Mouse (Mus musculus) MEL (cell line): Measurements from ENCODE around the gene Dag1. TPM values are rescaled to one million over a fixed set of nuclear protein-coding genes. Genes with fewer than 3 reads are reported as not detected.

ENCODE experiments used
- DNase-seq: peaks from one replicate; pipeline ENCODE4 v3.0.0; 2011; ENCODE audit warnings: low read depth, low spot score
- H3K27ac ChIP-seq: 2 replicates; pipeline ENCODE4 v1.5.1; 2012; ENCODE audit warnings: low read depth, mild to moderate bottlenecking, control low read depth, low read length, moderate library complexity; ENCODE audit not compliant: control insufficient read depth
- H3K27me3 ChIP-seq, 2 experiments: fragments of 150-350 bp in 1 of 2; sonication (generic) in 1 of 2; 2 replicates each; pipeline ENCODE4 v1.6.1; 2012; ENCODE audit warnings: low read length in 2 of 2, mild to moderate bottlenecking in 2 of 2, improper control_type of control experiment in 1 of 2, moderate library complexity in 1 of 2; ENCODE audit not compliant: insufficient read depth in 2 of 2, control insufficient read depth in 1 of 2
- H3K36me3 ChIP-seq, 2 experiments: 2 replicates each; pipeline ENCODE4 v1.6.1; 2012 to 2014; ENCODE audit warnings: low read length in 2 of 2, improper control_type of control experiment in 1 of 2, inconsistent platforms in 1 of 2, mild to moderate bottlenecking in 1 of 2; ENCODE audit not compliant: insufficient read depth in 2 of 2, control insufficient read depth in 1 of 2
- H3K4me1 ChIP-seq, 2 experiments: fragments of 150-350 bp in 1 of 2; sonication (generic) in 1 of 2; 2 replicates each; pipeline ENCODE4 v1.6.1; 2012; ENCODE audit warnings: low read length in 2 of 2, improper control_type of control experiment in 1 of 2, mild to moderate bottlenecking in 1 of 2; ENCODE audit not compliant: insufficient read depth in 2 of 2, control insufficient read depth in 1 of 2
- H3K4me3 ChIP-seq, 2 experiments: fragments of 150-350 bp in 1 of 2; sonication (generic) in 1 of 2; 2 replicates each; pipeline ENCODE4 v1.5.1; 2012; ENCODE audit warnings: low read depth in 2 of 2, low read length in 2 of 2, mild to moderate bottlenecking in 2 of 2, moderate library complexity in 2 of 2, control low read depth in 1 of 2, improper control_type of control experiment in 1 of 2; ENCODE audit not compliant: control insufficient read depth in 1 of 2, insufficient read depth in 1 of 2
- H3K79me2 ChIP-seq: 2 replicates; pipeline ENCODE4 v1.6.1; 2012; ENCODE audit warnings: mild to moderate bottlenecking, low read length, moderate library complexity; ENCODE audit not compliant: control insufficient read depth, poor library complexity, insufficient read depth
- H3K9ac ChIP-seq: 2 replicates; pipeline ENCODE4 v1.6.1; 2012; ENCODE audit warnings: low read depth, mild to moderate bottlenecking, control low read depth, low read length, moderate library complexity; ENCODE audit not compliant: control insufficient read depth, poor library complexity, severe bottlenecking
- H3K9me3 ChIP-seq: fragments of 150-350 bp; sonication (generic); replicated peaks from 2 replicates; pipeline ENCODE4 v1.6.1; 2012; ENCODE audit warnings: mild to moderate bottlenecking, low read length, improper control_type of control experiment, moderate library complexity; ENCODE audit not compliant: insufficient read depth
- CHD1 ChIP-seq: IDR thresholded peaks from 2 replicates; pipeline ENCODE4 v1.6.1; 2012; ENCODE audit warnings: low read depth, mild to moderate bottlenecking, inconsistent platforms, low read length, improper control_type of control experiment
- CTCF ChIP-seq, 3 experiments: IDR thresholded peaks in 2 of 3; conservative IDR thresholded peaks in 1 of 3; 2 replicates each; pipeline ENCODE4 v1.5.1; 2011 to 2012; ENCODE audit warnings: low read length in 3 of 3, low read depth in 2 of 3, mild to moderate bottlenecking in 2 of 3, improper control_type of control experiment in 1 of 3, inconsistent platforms in 1 of 3, mixed read lengths in 1 of 3, moderate library complexity in 1 of 3; ENCODE audit not compliant: control insufficient read depth in 1 of 3, insufficient read depth in 1 of 3, poor library complexity in 1 of 3, severe bottlenecking in 1 of 3
- E2F4 ChIP-seq: IDR thresholded peaks from 2 replicates; pipeline ENCODE4 v1.6.1; 2011; ENCODE audit warnings: low read depth, low read length, improper control_type of control experiment, borderline replicate concordance
- ELF1 ChIP-seq: IDR thresholded peaks from 2 replicates; pipeline ENCODE4 v1.6.1; 2014; ENCODE audit warnings: low read depth, mild to moderate bottlenecking, inconsistent platforms, low read length, improper control_type of control experiment, moderate library complexity
- EP300 ChIP-seq, 2 experiments: IDR thresholded peaks; 2 replicates each; pipeline ENCODE4 v1.6.1; 2011; ENCODE audit warnings: improper control_type of control experiment in 2 of 2, low read length in 2 of 2, low read depth in 1 of 2, mild to moderate bottlenecking in 1 of 2
- GATA1 ChIP-seq: IDR thresholded peaks from 2 replicates; pipeline ENCODE4 v1.6.1; 2011; ENCODE audit warnings: low read depth, low read length, improper control_type of control experiment
- HCFC1 ChIP-seq: IDR thresholded peaks from 2 replicates; pipeline ENCODE4 v1.6.1; 2012; ENCODE audit warnings: low read depth, mild to moderate bottlenecking, inconsistent platforms, low read length, improper control_type of control experiment, moderate library complexity
- KAT2A ChIP-seq: conservative IDR thresholded peaks from 2 replicates; pipeline ENCODE4 v1.6.1; 2012; ENCODE audit warnings: low read depth, low read length, improper control_type of control experiment, inconsistent platforms
- MAFK ChIP-seq: IDR thresholded peaks from 2 replicates; pipeline ENCODE4 v1.6.1; 2011; ENCODE audit warnings: low read depth, mild to moderate bottlenecking, low read length, improper control_type of control experiment, borderline replicate concordance
- MAX ChIP-seq: IDR thresholded peaks from 2 replicates; pipeline ENCODE4 v1.6.1; 2011; ENCODE audit warnings: low read length, improper control_type of control experiment
- MEF2A ChIP-seq: IDR thresholded peaks from 2 replicates; pipeline ENCODE4 v1.6.1; 2014; ENCODE audit warnings: low read depth, mild to moderate bottlenecking, inconsistent platforms, low read length, improper control_type of control experiment; ENCODE audit not compliant: poor library complexity, insufficient replicate concordance, severe bottlenecking; ENCODE audit errors: extremely low read depth
- MXI1 ChIP-seq: IDR thresholded peaks from 2 replicates; pipeline ENCODE4 v1.6.1; 2011; ENCODE audit warnings: mild to moderate bottlenecking, low read depth, low read length, improper control_type of control experiment
- NELFE ChIP-seq: IDR thresholded peaks from 2 replicates; pipeline ENCODE4 v1.6.1; 2011; ENCODE audit warnings: low read depth, low read length, improper control_type of control experiment
- NRF1 ChIP-seq: IDR thresholded peaks from 2 replicates; pipeline ENCODE4 v1.6.1; 2014; ENCODE audit warnings: low read depth, mild to moderate bottlenecking, inconsistent platforms, low read length, improper control_type of control experiment, moderate library complexity; ENCODE audit not compliant: poor library complexity, insufficient read depth, severe bottlenecking
- POLR2A ChIP-seq, 2 experiments: IDR thresholded peaks; 2 replicates each; pipeline ENCODE4 v1.6.1; 2011 to 2012; ENCODE audit warnings: low read length in 2 of 2, mild to moderate bottlenecking in 2 of 2, control low read depth in 1 of 2, improper control_type of control experiment in 1 of 2, low read depth in 1 of 2, moderate library complexity in 1 of 2; ENCODE audit not compliant: control insufficient read depth in 1 of 2, insufficient read depth in 1 of 2, poor library complexity in 1 of 2
- POLR2AphosphoS2 ChIP-seq: IDR thresholded peaks from 2 replicates; pipeline ENCODE4 v1.6.1; 2011; ENCODE audit warnings: low read length, improper control_type of control experiment
- POLR2AphosphoS5 ChIP-seq: IDR thresholded peaks from 2 replicates; pipeline ENCODE4 v1.6.1; 2012; ENCODE audit warnings: low read depth, borderline replicate concordance, mild to moderate bottlenecking, inconsistent platforms, low read length, moderate library complexity, mixed read lengths
- RCOR1 ChIP-seq: IDR thresholded peaks from 2 replicates; pipeline ENCODE4 v1.6.1; 2012; ENCODE audit warnings: low read depth, mild to moderate bottlenecking, inconsistent platforms, low read length, improper control_type of control experiment
- TCF12 ChIP-seq: IDR thresholded peaks from 2 replicates; pipeline ENCODE4 v1.6.1; 2014; ENCODE audit warnings: low read depth, mild to moderate bottlenecking, inconsistent platforms, low read length, improper control_type of control experiment, moderate library complexity
- UBTF ChIP-seq: IDR thresholded peaks from 2 replicates; pipeline ENCODE4 v1.6.1; 2012; ENCODE audit warnings: low read depth, mild to moderate bottlenecking, inconsistent platforms, low read length, improper control_type of control experiment, moderate library complexity, borderline replicate concordance; ENCODE audit not compliant: insufficient read depth
- USF1 ChIP-seq: IDR thresholded peaks from 2 replicates; pipeline ENCODE4 v1.6.1; 2014; ENCODE audit warnings: low read depth, mild to moderate bottlenecking, inconsistent platforms, low read length, improper control_type of control experiment, moderate library complexity
- USF2 ChIP-seq, 2 experiments: IDR thresholded peaks; 2 replicates each; pipeline ENCODE4 v1.6.1; 2011 to 2012; ENCODE audit warnings: improper control_type of control experiment in 2 of 2, low read length in 2 of 2, borderline replicate concordance in 1 of 2, inconsistent platforms in 1 of 2, low read depth in 1 of 2, mild to moderate bottlenecking in 1 of 2; ENCODE audit not compliant: insufficient read depth in 1 of 2
- ZC3H11A ChIP-seq: IDR thresholded peaks from 2 replicates; pipeline ENCODE4 v1.6.1; 2012; ENCODE audit warnings: low read depth, mild to moderate bottlenecking, inconsistent platforms, low read length, improper control_type of control experiment
- ZKSCAN1 ChIP-seq: IDR thresholded peaks from 2 replicates; pipeline ENCODE4 v1.6.1; 2012; ENCODE audit warnings: low read depth, mild to moderate bottlenecking, inconsistent platforms, low read length, improper control_type of control experiment, moderate library complexity
- polyA plus RNA-seq, 2 experiments: library from polyadenylated mRNA; stranded (reverse) in 1 of 2; unstranded in 1 of 2; fragments of >175 nt in 1 of 2; fragments of >200 nt in 1 of 2; gene quantifications; 2 replicates each; pipeline versions ENCODE4 v1.2.1 to v1.2.4; 2012; ENCODE audit warnings: low replicate concordance in 2 of 2, low read depth in 1 of 2; ENCODE audit not compliant: insufficient read length in 2 of 2, insufficient read depth in 1 of 2, missing spikeins in 1 of 2
- total RNA-seq: library from RNA; depleted of rRNA; stranded (reverse); fragments of 300-350 nt; gene quantifications from 2 replicates; pipeline ENCODE4 v1.2.3, GENCODE M21; 2012

Gene Dag1
- total and polyA plus RNA-seq, 3 experiments: 7.8 to 27.6 TPM; not detected in 1

- no peak overlapping the region for H3K4me3 ChIP-seq
- H3K27ac ChIP-seq: no peak overlapping the region
- H3K36me3 ChIP-seq: no peaks in the 10 kb centered on the region
- H3K4me1 ChIP-seq: no peaks in the 10 kb centered on the region
- TF ChIP-seq EP300 (IDR thresholded peaks at IDR 0.05; ENCODE audit: low read depth in 1 of 2, low read length in 2 of 2): no peak
- TF ChIP-seq NELFE: no peak
- no peak for TF ChIP-seq KAT2A
- TF ChIP-seq ZKSCAN1: no peak
- no peak for TF ChIP-seq USF1
- no peak for TF ChIP-seq POLR2AphosphoS5
- TF ChIP-seq POLR2AphosphoS2: no peak
- no peak for TF ChIP-seq GATA1
- TF ChIP-seq E2F4: no peak
- no peak for TF ChIP-seq USF2 (IDR thresholded peaks at IDR 0.05; ENCODE audit: borderline replicate concordance in 1 of 2, insufficient read depth in 1 of 2, low read depth in 1 of 2, low read length in 2 of 2)
- TF ChIP-seq HCFC1: no peak
- no peak for TF ChIP-seq ELF1
- no peak for TF ChIP-seq MEF2A
- TF ChIP-seq CTCF (IDR thresholded peaks at IDR 0.05 in 2 of 3, conservative IDR thresholded peaks at IDR 0.05 in 1 of 3; ENCODE audit: control insufficient read depth in 1 of 3, insufficient read depth in 1 of 3, low read depth in 2 of 3, low read length in 3 of 3, poor library complexity in 1 of 3, severe bottlenecking in 1 of 3): no peak
- TF ChIP-seq MXI1: no peak
- no peak for TF ChIP-seq NRF1
- TF ChIP-seq TCF12: no peak
- H3K9me3 ChIP-seq: no peaks in the 10 kb centered on the region
- H3K9ac ChIP-seq: no peak overlapping the region
- no peak for DNase-seq
- H3K79me2 ChIP-seq: no peaks in the 10 kb centered on the region
- no peaks in the 10 kb centered on the region for H3K27me3 ChIP-seq
Measured at GRCm38 (mm10) chr9:108238402-108238801, 25.4 kb downstream of the Dag1 start.

- H3K27me3 ChIP-seq: no peaks in the 10 kb centered on the region
- H3K36me3 ChIP-seq: 0 out of 4 replicates have a peak, but pooled peaks cover 0 to 2% of the 10 kb centered on the region in 2 experiments
- no peaks in the 10 kb centered on the region for H3K9me3 ChIP-seq
- no peak for TF ChIP-seq ZKSCAN1
- no peak for TF ChIP-seq POLR2AphosphoS2
- TF ChIP-seq UBTF: no peak
- no peak for TF ChIP-seq RCOR1
- no peak for TF ChIP-seq CHD1
- TF ChIP-seq POLR2A (IDR thresholded peaks at IDR 0.05; ENCODE audit: control insufficient read depth in 1 of 2, insufficient read depth in 1 of 2, low read depth in 1 of 2, low read length in 2 of 2, poor library complexity in 1 of 2): no peak
- TF ChIP-seq MAX: no peak
- TF ChIP-seq ZC3H11A: no peak
- TF ChIP-seq USF2 (IDR thresholded peaks at IDR 0.05; ENCODE audit: borderline replicate concordance in 1 of 2, insufficient read depth in 1 of 2, low read depth in 1 of 2, low read length in 2 of 2): no peak
- TF ChIP-seq MAFK: no peak
- no peaks in the 10 kb centered on the region for H3K79me2 ChIP-seq
- H3K4me1 ChIP-seq: no peaks in the 10 kb centered on the region
- H3K9ac ChIP-seq: no peak overlapping the region
- H3K4me3 ChIP-seq: no peak overlapping the region
- DNase-seq: peak; percentile 28
- H3K27ac ChIP-seq: no peak overlapping the region
Measured at GRCm38 (mm10) chr9:108234682-108235081, 29.1 kb downstream of the Dag1 start.
